Mouse (Mus musculus): ENCODE measurements around the gene Hsf4. TPM values are rescaled to one million over a fixed set of nuclear protein-coding genes. Genes with fewer than 3 reads are reported as not detected.

The Hsf4 gene
- polyA plus RNA-seq, 1 experiment from 2014 or later = 0.54 TPM

- 83% methylated on average over 9 of the region's 9 CpGs for WGBS
- Histone ChIP-seq H3K27ac (replicated peaks) (no peak overlapping the region), H3K4me1 (replicated peaks) (no peaks in the 10 kb centered on the region), H3K4me3 (no peak overlapping the region), H3K36me3 (peaks cover 46% of the 10 kb centered on the region), H3K9ac (no peak overlapping the region), H3K27me3 (no peaks in the 10 kb centered on the region), H3K4me2 (no peak overlapping the region), H3K9me3 (no peaks in the 10 kb centered on the region)
- ATAC-seq (ENCODE audit: low FRiP score, low read depth) = no peak
Measured at GRCm38 (mm10) chr8:105313622-105314402, 44.2 kb downstream of the Hsf4 start.

- no peaks in the 10 kb centered on the region for H3K27me3 ChIP-seq
- H3K4me2 ChIP-seq = no peak overlapping the region
- H3K9me3 ChIP-seq = no peaks in the 10 kb centered on the region
- 0 out of 2 replicates have a peak, but pooled peaks have one; percentile 12 for ATAC-seq (ENCODE audit: low FRiP score, low read depth)
- no peak overlapping the region for H3K4me3 ChIP-seq
- H3K4me1 ChIP-seq (replicated peaks) = no peaks in the 10 kb centered on the region
- no peak overlapping the region for H3K9ac ChIP-seq
- H3K27ac ChIP-seq (replicated peaks) = no peak overlapping the region
- H3K36me3 ChIP-seq = peaks cover 49% of the 10 kb centered on the region
- 89% methylated on average over 18 of the region's 18 CpGs for WGBS
Measured at GRCm38 (mm10) chr8:105315073-105315769, 45.6 kb downstream of the Hsf4 start.

DNA sequence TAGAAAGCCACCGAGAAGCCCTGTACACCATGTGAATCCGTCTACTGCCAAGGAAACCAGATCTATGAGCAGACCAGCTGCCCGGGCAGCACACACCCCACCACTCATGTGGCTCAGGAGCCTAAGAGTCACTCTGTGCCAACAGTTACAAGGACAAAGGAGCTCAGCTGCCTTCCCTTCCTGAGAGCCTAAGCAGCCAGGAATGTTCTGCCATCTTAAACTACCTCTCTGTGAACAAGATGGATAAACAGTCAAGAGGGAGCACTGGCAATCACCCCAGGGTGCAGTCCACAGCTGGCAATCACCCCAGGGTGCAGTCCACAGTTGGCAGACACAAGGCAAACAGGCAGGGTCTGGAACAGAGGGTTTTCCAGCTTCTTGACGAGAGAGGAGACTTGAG lies 48.3 kb downstream of the Hsf4 start:
- Histone ChIP-seq H3K36me3 (peaks cover 49% of the 10 kb centered on the region), H3K27ac (replicated peaks) (no peak overlapping the region), H3K4me1 (replicated peaks) (no peaks in the 10 kb centered on the region), H3K9ac (no peak overlapping the region), H3K9me3 (no peaks in the 10 kb centered on the region), H3K27me3 (no peaks in the 10 kb centered on the region), H3K4me3 (no peak overlapping the region), H3K4me2 (no peak overlapping the region)
- no peak for ATAC-seq (ENCODE audit: low FRiP score, low read depth)
- WGBS = 72% methylated on average over 4 of the region's 4 CpGs

DNA sequence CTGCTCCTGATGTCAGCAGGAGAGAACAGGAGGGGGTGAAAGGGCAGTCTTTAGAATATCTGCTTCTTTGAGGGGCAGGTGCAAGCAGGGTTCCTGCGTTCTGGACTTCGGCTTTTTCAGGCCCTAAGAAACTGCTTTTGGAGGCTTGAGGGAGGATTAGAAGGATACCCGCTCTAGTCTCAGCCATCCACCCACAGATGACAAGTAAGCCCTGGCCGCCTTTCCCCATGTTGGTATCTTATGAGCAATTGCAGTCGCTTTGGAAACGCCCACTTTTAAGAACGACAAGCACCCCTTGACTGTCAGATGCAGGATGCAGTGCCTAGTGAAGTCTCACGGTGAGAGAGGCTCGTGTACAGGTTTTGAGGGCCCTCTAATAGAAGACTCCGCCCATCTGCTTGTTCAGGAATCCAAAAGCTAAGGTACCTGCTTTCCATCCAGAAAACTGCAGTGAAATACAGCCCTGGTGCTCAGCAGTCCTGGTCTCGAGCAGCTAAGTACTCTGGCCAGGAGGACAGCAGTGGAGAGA lies 49.1 kb downstream of the Hsf4 start:
- WGBS = 91% methylated on average over 11 of the region's 11 CpGs
- Histone ChIP-seq H3K27ac (replicated peaks) (no peak overlapping the region), H3K36me3 (peaks cover 41% of the 10 kb centered on the region), H3K27me3 (no peaks in the 10 kb centered on the region), H3K4me1 (replicated peaks) (no peaks in the 10 kb centered on the region), H3K4me3 (no peak overlapping the region), H3K4me2 (no peak overlapping the region), H3K9ac (no peak overlapping the region), H3K9me3 (no peaks in the 10 kb centered on the region)
- no peak for ATAC-seq (ENCODE audit: low FRiP score, low read depth)

DNA sequence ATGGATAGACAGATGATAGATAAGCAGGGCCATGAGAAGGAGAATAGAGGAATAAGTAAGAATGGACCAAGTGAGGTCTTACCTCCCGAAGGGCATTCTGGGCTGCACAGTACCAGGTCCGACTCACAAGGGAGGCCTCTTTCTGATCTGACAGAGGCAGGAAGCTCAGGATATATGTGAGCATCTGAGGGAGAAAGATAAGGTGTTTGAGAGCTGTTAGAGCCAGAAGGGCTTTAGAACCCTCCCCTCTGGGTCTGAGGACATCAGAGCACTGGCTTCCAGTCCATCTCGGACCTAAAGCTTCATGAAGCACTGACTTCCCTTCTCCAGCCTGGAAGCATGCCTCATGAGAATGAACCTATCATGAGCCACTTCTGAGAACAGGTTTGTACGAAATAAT lies 53.6 kb downstream of the Hsf4 start:
- no peak overlapping the region for H3K4me3 ChIP-seq
- WGBS = 91% methylated on average over 4 of the region's 4 CpGs
- H3K27ac ChIP-seq (replicated peaks) = no peak overlapping the region
- no peaks in the 10 kb centered on the region for H3K9me3 ChIP-seq
- H3K9ac ChIP-seq = no peak overlapping the region
- peaks cover 18% of the 10 kb centered on the region for H3K36me3 ChIP-seq
- no peaks in the 10 kb centered on the region for H3K27me3 ChIP-seq
- no peak for ATAC-seq (ENCODE audit: low FRiP score, low read depth)
- H3K4me1 ChIP-seq (replicated peaks) = peaks cover 24% of the 10 kb centered on the region
- no peak overlapping the region for H3K4me2 ChIP-seq

MicroRNA genes within 50 kb of the gene (microRNA counts, 519-probe panel; counts per million panel counts)
- microRNA mmu-miR-328 = 2,751 counts per million, percentile 52 among the panel's probes with 10 or more counts

Small RNA genes within 50 kb of the gene (microRNA-seq; reads per million reads assigned to microRNA genes)
- not detected for gene Gm27320
- gene Mir328 = 305 reads per million, percentile 65 among the genes with 10 or more reads in this experiment

Other genes with a start within 250 kb of the Hsf4 start
- not detected in 2 replicates for gene Ces3a, start 221.2 kb upstream of the Hsf4 start, polyA plus RNA-seq (2015; fragmentation: Nextera tagmentation; extraction: Ambion mirVana)
- not detected in 2 replicates for gene Ces3b, start 186.0 kb upstream of the Hsf4 start, polyA plus RNA-seq (2015; fragmentation: Nextera tagmentation; extraction: Ambion mirVana)
- gene Ces4a, start 138.0 kb upstream of the Hsf4 start, polyA plus RNA-seq (2015; fragmentation: Nextera tagmentation; extraction: Ambion mirVana) = 0.13 TPM in 1 of 2 replicates, not detected in the other
- 28.8 and 29.0 TPM in 2 replicates for gene Cbfb, start 99.1 kb upstream of the Hsf4 start, polyA plus RNA-seq (2015; fragmentation: Nextera tagmentation; extraction: Ambion mirVana)
- gene D230025D16Rik, start 44.7 kb upstream of the Hsf4 start, polyA plus RNA-seq (2015; fragmentation: Nextera tagmentation; extraction: Ambion mirVana) = 28.5 and 29.2 TPM in 2 replicates
- 9.9 TPM in 2 replicates for gene B3gnt9, start 14.6 kb upstream of the Hsf4 start, polyA plus RNA-seq (2015; fragmentation: Nextera tagmentation; extraction: Ambion mirVana)
- 18.3 and 19.3 TPM in 2 replicates for gene Tradd, start 5.2 kb upstream of the Hsf4 start, polyA plus RNA-seq (2015; fragmentation: Nextera tagmentation; extraction: Ambion mirVana)
- 1.3 and 1.6 TPM in 2 replicates for gene Fbxl8, start 5.2 kb upstream of the Hsf4 start, polyA plus RNA-seq (2015; fragmentation: Nextera tagmentation; extraction: Ambion mirVana)
- 5.2 and 5.7 TPM in 2 replicates for gene Nol3, start 6.3 kb downstream of the Hsf4 start, polyA plus RNA-seq (2015; fragmentation: Nextera tagmentation; extraction: Ambion mirVana)
- 124 and 146 TPM in 2 replicates for gene 4931428F04Rik, start 20.1 kb downstream of the Hsf4 start, polyA plus RNA-seq (2015; fragmentation: Nextera tagmentation; extraction: Ambion mirVana)
- gene Exoc3l, start 26.3 kb downstream of the Hsf4 start, polyA plus RNA-seq (2015; fragmentation: Nextera tagmentation; extraction: Ambion mirVana) = 11.6 and 14.2 TPM in 2 replicates
- gene E2f4, start 27.9 kb downstream of the Hsf4 start, polyA plus RNA-seq (2015; fragmentation: Nextera tagmentation; extraction: Ambion mirVana) = 44.0 and 51.0 TPM in 2 replicates
- 1.3 and 1.5 TPM in 2 replicates for gene Elmo3, start 35.8 kb downstream of the Hsf4 start, polyA plus RNA-seq (2015; fragmentation: Nextera tagmentation; extraction: Ambion mirVana)
- gene Lrrc29, start 56.5 kb downstream of the Hsf4 start, polyA plus RNA-seq (2015; fragmentation: Nextera tagmentation; extraction: Ambion mirVana) = 0.80 and 0.85 TPM in 2 replicates
- gene Tmem208, start 56.6 kb downstream of the Hsf4 start, polyA plus RNA-seq (2015; fragmentation: Nextera tagmentation; extraction: Ambion mirVana) = 132 and 143 TPM in 2 replicates
- 0.69 and 0.87 TPM in 2 replicates for gene Fhod1, start 78.2 kb downstream of the Hsf4 start, polyA plus RNA-seq (2015; fragmentation: Nextera tagmentation; extraction: Ambion mirVana)
- gene Slc9a5, start 79.0 kb downstream of the Hsf4 start, polyA plus RNA-seq (2015; fragmentation: Nextera tagmentation; extraction: Ambion mirVana) = 11.8 and 13.8 TPM in 2 replicates
- 2.2 and 2.8 TPM in 2 replicates for gene Plekhg4, start 103.5 kb downstream of the Hsf4 start, polyA plus RNA-seq (2015; fragmentation: Nextera tagmentation; extraction: Ambion mirVana)
- gene Kctd19, start 143.7 kb downstream of the Hsf4 start, polyA plus RNA-seq (2015; fragmentation: Nextera tagmentation; extraction: Ambion mirVana) = not detected in 2 replicates
- gene Lrrc36, start 143.8 kb downstream of the Hsf4 start, polyA plus RNA-seq (2015; fragmentation: Nextera tagmentation; extraction: Ambion mirVana) = 0.75 and 1.3 TPM in 2 replicates
- gene Tppp3, start 201.7 kb downstream of the Hsf4 start, polyA plus RNA-seq (2015; fragmentation: Nextera tagmentation; extraction: Ambion mirVana) = 197 and 207 TPM in 2 replicates
- gene Zdhhc1, start 227.1 kb downstream of the Hsf4 start, polyA plus RNA-seq (2015; fragmentation: Nextera tagmentation; extraction: Ambion mirVana) = 39.8 and 41.9 TPM in 2 replicates
- gene Hsd11b2, start 249.0 kb downstream of the Hsf4 start, polyA plus RNA-seq (2015; fragmentation: Nextera tagmentation; extraction: Ambion mirVana) = 7.2 and 9.7 TPM in 2 replicates

Measured in hindbrain, embryonic 15.5 days (tissue).